Mouse (Mus musculus) adrenal gland, adult 18-20 months (tissue): ENCODE results near the gene Smtnl2. TPM values are rescaled to one million over a fixed set of nuclear protein-coding genes. Genes with fewer than 3 reads are reported as not detected.
"Not testable (repeated sequence)": the region's sequence is repeated elsewhere in the genome, so short reads cannot be mapped to it uniquely, and the experiment has no call there.

Experiments
- DNase-seq, 2 experiments: peaks; one replicate each; pipeline ENCODE4 v3.0.0; 2021 to 2022; ENCODE audit warnings: low spot score in 2 of 2
- microRNA-seq, 2 experiments: library from miRNA; unstranded; fragments of <30 nt; microRNA quantifications; one replicate each; pipeline ENCODE4 v1.2.0; 2021; ENCODE audit warnings: borderline number of aligned reads in 2 of 2
- total RNA-seq, 2 experiments: library from RNA; stranded (reverse); gene quantifications; 1 replicate in 1 of 2; 2 replicates in 1 of 2; pipeline ENCODE4 v1.2.3; 2021

Gene Smtnl2
- total RNA-seq, 2 experiments from 2014 or later, result 1.3 to 2.6 TPM

GRCm38 (mm10) chr11:72362347-72362741, 49.2 kb downstream of the Smtnl2 start, which contains the start of gene Tekt1:
Tekt1 (minus strand) TSS chr11:72362442.
- no peak for DNase-seq

GRCm38 (mm10) chr11:72361385-72362346, 49.8 kb downstream of the Smtnl2 start:
- DNase-seq, result peak; percentile 43 to 60

GRCm38 (mm10) chr11:72354971-72355728, 56.4 kb downstream of the Smtnl2 start:
- DNase-seq, result peak; percentile 75 to 83

GRCm38 (mm10) chr11:72353186-72353585, 58.3 kb downstream of the Smtnl2 start:
- DNase-seq, result no peak

- no peak for DNase-seq
These were observed 59.2 kb downstream of the Smtnl2 start for GRCm38 (mm10) chr11:72352272-72352671.

GRCm38 (mm10) chr11:72349652-72350051, 61.9 kb downstream of the Smtnl2 start:
- DNase-seq, result no peak

GRCm38 (mm10) chr11:72349016-72349415, 62.5 kb downstream of the Smtnl2 start:
- DNase-seq, result no peak

GRCm38 (mm10) chr11:72348563-72348962, 63.0 kb downstream of the Smtnl2 start:
- DNase-seq, result no peak

GRCm38 (mm10) chr11:72344486-72344885, 67.0 kb downstream of the Smtnl2 start:
- DNase-seq, result no peak

- DNase-seq, result peak; percentile 34 to 52
These were observed 67.6 kb downstream of the Smtnl2 start for GRCm38 (mm10) chr11:72343904-72344303.

- not testable (repeated sequence) for DNase-seq
These were observed 68.3 kb downstream of the Smtnl2 start for GRCm38 (mm10) chr11:72343238-72343625.

- DNase-seq, result peak; percentile 30 to 34
These were observed 68.8 kb downstream of the Smtnl2 start for GRCm38 (mm10) chr11:72342549-72343237.

GRCm38 (mm10) chr11:72339716-72340115, 71.8 kb downstream of the Smtnl2 start:
- no peak for DNase-seq

Small RNA genes lying within 50 kb of the gene (microRNA-seq; reads per million reads assigned to microRNA genes)
- gene Mir6338, result 0 reads per million in 2 experiments

Other genes with a start within 250 kb of the Smtnl2 start
- gene Gm43951, start 204.9 kb downstream of the Smtnl2 start, total RNA-seq, result under 1 TPM; 0.70 to 0.76 TPM
- gene 4933427D14Rik, start 204.3 kb downstream of the Smtnl2 start, total RNA-seq, result 1 to 10 TPM; 5.6 to 6.6 TPM
- gene Txndc17, start 204.2 kb downstream of the Smtnl2 start, total RNA-seq, result 10 to 100 TPM; 80.1 to 86.3 TPM
- gene Med31, start 196.1 kb downstream of the Smtnl2 start, total RNA-seq, result 10 to 100 TPM; 11.2 to 12.3 TPM
- gene Slc13a5, start 144.5 kb downstream of the Smtnl2 start, total RNA-seq, result not detected
- gene Xaf1, start 110.1 kb downstream of the Smtnl2 start, total RNA-seq, result 10 to 100 TPM; 16.7 to 19.0 TPM
- not detected for gene Fbxo39, start 97.3 kb downstream of the Smtnl2 start, total RNA-seq
- under 1 TPM; 0.20 to 0.26 TPM for gene Tekt1, start 49.3 kb downstream of the Smtnl2 start, total RNA-seq
- gene Ggt6, start 23.8 kb upstream of the Smtnl2 start, total RNA-seq, result 1 to 10 TPM in 1 of 2 experiments, under 1 TPM in 1; 0.80 to 3.4 TPM
- 10 to 100 TPM; 75.1 to 86.3 TPM for gene Mybbp1a, start 29.6 kb upstream of the Smtnl2 start, total RNA-seq
- 1 to 10 TPM; 2.7 to 3.7 TPM for gene Spns2, start 78.2 kb upstream of the Smtnl2 start, total RNA-seq
- under 1 TPM in 1 of 2 experiments, not detected in 1; 0.22 TPM for gene Spns3, start 138.8 kb upstream of the Smtnl2 start, total RNA-seq
- gene Ube2g1, start 195.6 kb upstream of the Smtnl2 start, total RNA-seq, result 10 to 100 TPM; 33.1 to 43.8 TPM